Mouse (Mus musculus) midbrain, embryonic 16.5 days (tissue): ENCODE measurements around the gene Hoxd10. TPM values are rescaled to one million over a fixed set of nuclear protein-coding genes. Genes with fewer than 3 reads are reported as not detected.
A peak's percentile ranks its signal among the peaks of the same experiment; 100 is the strongest.

Experiments used
- ATAC-seq: fragments of 200-750 bp; cut with Nextera tagmentation; 2 replicates; pipeline ENCODE4 v1.8.0; 2017; ENCODE audit warnings: moderate TSS enrichment
- H3K27ac ChIP-seq: fragments of 300-500 bp; sonication (generic); 2 replicates; pipeline ENCODE4 v1.5.1; 2014; ENCODE audit warnings: mild to moderate bottlenecking, low read length, mixed read lengths
- H3K27me3 ChIP-seq: fragments of 300-500 bp; sonication (generic); 2 replicates; pipeline ENCODE4 v1.6.1; 2014; ENCODE audit warnings: low read depth, low read length, mixed read lengths; ENCODE audit not compliant: control insufficient read depth, insufficient read depth
- H3K36me3 ChIP-seq: fragments of 300-500 bp; sonication (generic); 2 replicates; pipeline ENCODE4 v1.6.1; 2014; ENCODE audit warnings: mild to moderate bottlenecking, low read length, moderate library complexity, mixed read lengths; ENCODE audit not compliant: control insufficient read depth, insufficient read depth
- H3K4me1 ChIP-seq: fragments of 300-500 bp; sonication (generic); 2 replicates; pipeline ENCODE4 v1.6.1; 2014; ENCODE audit warnings: mild to moderate bottlenecking, low read length, mixed read lengths; ENCODE audit not compliant: control insufficient read depth, insufficient read depth
- H3K4me2 ChIP-seq: fragments of 300-500 bp; sonication (generic); 2 replicates; pipeline ENCODE4 v1.6.1; 2014; ENCODE audit warnings: mild to moderate bottlenecking, low read length, mixed read lengths
- H3K4me3 ChIP-seq: fragments of 300-500 bp; sonication (generic); 2 replicates; pipeline ENCODE4 v1.5.1; 2014; ENCODE audit warnings: low read depth, mild to moderate bottlenecking, low read length, moderate library complexity, mixed read lengths
- H3K9ac ChIP-seq: fragments of 300-500 bp; sonication (generic); 2 replicates; pipeline ENCODE4 v1.6.1; 2014; ENCODE audit warnings: low read depth, low read length, mixed read lengths
- H3K9me3 ChIP-seq: fragments of 300-500 bp; sonication (generic); replicated peaks from 2 replicates; pipeline ENCODE4 v1.6.1; 2014; ENCODE audit warnings: mild to moderate bottlenecking, low read length, mixed read lengths; ENCODE audit not compliant: control insufficient read depth, poor library complexity, severe bottlenecking
- WGBS: fragments of 180-500 bp; shearing (Covaris S2); extraction: QIAGEN DNeasy Blood & Tissue Kit; methylation state at CpG from one replicate; pipeline ENCODE4 v1.1.7; 2014; 5-methylcytosine and 5-hydroxymethylcytosine counted together
- polyA plus RNA-seq: library from polyadenylated mRNA; unstranded; fragments of >200 nt; fragmentation: Nextera tagmentation; extraction: Ambion mirVana; gene quantifications from 2 replicates; pipeline ENCODE4 v1.2.1, GENCODE M21; 2015

Gene Hoxd10
- polyA plus RNA-seq, 1 experiment from 2014 or later, result not detected

GRCm38 (mm10) chr2:74670632-74671188, 21.0 kb upstream of the Hoxd10 start:
- Histone ChIP-seq H3K9me3 (no peaks in the 10 kb centered on the region), H3K4me1 (peaks cover 7% of the 10 kb centered on the region), H3K27me3 (peaks cover 86% of the 10 kb centered on the region), H3K4me2 (no peak overlapping the region), H3K4me3 (no peak overlapping the region), H3K9ac (no peak overlapping the region), H3K36me3 (no peaks in the 10 kb centered on the region), H3K27ac (no peak overlapping the region)
- 1% methylated on average over 3 of the region's 3 CpGs for WGBS
- no peak for ATAC-seq

GRCm38 (mm10) chr2:74671847-74672246, 19.9 kb upstream of the Hoxd10 start:
- H3K9me3 ChIP-seq, result no peaks in the 10 kb centered on the region
- peaks cover 7% of the 10 kb centered on the region for H3K4me1 ChIP-seq
- no peak overlapping the region for H3K27ac ChIP-seq
- no peak overlapping the region for H3K4me3 ChIP-seq
- no peak for ATAC-seq
- H3K9ac ChIP-seq, result no peak overlapping the region
- no peak overlapping the region for H3K4me2 ChIP-seq
- H3K27me3 ChIP-seq, result peaks cover 88% of the 10 kb centered on the region
- no peaks in the 10 kb centered on the region for H3K36me3 ChIP-seq
- 3% methylated on average over 5 of the region's 5 CpGs for WGBS

DNA sequence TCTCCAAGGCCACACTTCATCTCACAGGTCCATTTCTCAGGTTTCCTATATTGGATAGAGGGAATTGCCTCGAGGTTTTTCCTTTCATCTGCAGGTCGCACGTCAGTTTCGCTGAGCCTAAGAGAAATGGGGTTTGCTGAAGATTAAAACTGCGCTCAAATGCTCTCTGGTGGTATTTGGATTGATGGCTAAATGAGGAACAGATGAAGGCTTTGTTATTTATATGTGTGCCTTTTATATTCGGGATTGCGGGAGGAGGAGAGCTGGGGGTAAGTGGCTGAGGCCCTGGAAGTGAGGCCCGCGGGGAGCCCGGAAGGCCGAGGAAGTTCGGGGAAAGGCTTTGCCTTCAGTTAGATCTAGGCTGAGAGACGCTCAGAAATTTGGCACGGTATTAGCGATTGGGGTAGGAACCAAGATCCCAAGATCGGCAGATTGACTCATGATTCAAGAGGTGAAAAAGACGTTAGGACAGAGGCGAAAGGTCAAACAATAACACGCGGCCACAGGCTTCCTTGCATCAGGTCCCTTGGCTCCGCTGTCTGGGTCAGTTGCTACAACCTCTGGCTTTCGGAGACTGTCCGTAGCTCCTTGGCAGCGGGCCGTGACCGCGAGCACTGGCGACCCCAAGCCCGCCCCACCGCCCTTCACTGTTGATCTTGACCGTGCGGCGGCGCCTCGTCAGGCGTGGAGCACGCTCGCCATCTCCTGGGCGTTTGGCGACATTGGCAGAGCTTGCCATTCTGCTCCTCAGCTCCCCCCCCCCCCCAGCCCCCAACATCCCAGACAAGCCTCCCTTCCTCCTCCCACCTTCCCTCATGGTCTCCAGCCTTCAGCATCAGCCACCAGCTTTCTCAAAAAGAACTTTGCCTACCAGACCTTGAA, 19.0 kb upstream of the Hoxd10 start:
- no peaks in the 10 kb centered on the region for H3K36me3 ChIP-seq
- peaks cover 7% of the 10 kb centered on the region for H3K4me1 ChIP-seq
- H3K27ac ChIP-seq, result no peak overlapping the region
- no peaks in the 10 kb centered on the region for H3K9me3 ChIP-seq
- WGBS, result under 1% methylated on average over 38 of the region's 40 CpGs
- peaks cover 89% of the 10 kb centered on the region for H3K27me3 ChIP-seq
- peak overlapping the region; percentile 7; the same call in 1 of the 2 replicates for H3K4me3 ChIP-seq
- H3K9ac ChIP-seq, result no peak overlapping the region
- no peak for ATAC-seq
- peak overlapping the region; percentile 55 for H3K4me2 ChIP-seq

DNA sequence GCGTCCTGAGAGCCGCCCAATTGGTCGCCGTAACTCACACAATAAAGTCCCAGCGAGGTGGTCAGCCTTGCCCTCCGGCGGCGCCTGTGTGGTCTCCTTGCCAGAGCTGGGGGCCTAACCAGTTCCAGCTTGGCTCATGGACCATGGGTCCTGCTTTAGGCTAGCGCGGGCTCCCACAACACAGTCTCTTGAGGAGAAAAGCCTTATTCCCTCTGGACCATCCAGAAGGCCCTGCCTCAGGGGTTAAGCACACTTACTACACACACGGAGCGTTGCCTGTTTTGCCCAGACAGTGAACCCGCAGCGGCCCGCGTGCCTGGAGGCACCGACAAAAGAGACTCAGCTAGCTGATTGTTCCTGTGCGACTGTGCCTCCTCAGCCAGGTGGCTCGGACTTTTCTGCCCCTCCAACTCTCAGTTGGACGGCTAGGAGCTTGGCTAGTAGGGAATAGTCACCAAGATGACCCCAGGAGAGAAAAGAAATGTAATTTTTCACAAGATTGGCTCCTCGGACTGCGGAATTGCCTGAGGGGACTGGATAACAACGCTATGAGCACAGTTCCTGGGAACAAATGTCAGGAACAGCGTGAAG, 17.8 kb upstream of the Hoxd10 start:
- WGBS, result 1% methylated on average over 24 of the region's 24 CpGs
- H3K27ac ChIP-seq, result no peak overlapping the region
- H3K4me1 ChIP-seq, result peaks cover 3% of the 10 kb centered on the region; the same call in 1 of the 2 replicates
- no peak overlapping the region for H3K4me3 ChIP-seq
- no peaks in the 10 kb centered on the region for H3K9me3 ChIP-seq
- H3K27me3 ChIP-seq, result peaks cover 94% of the 10 kb centered on the region
- no peak overlapping the region for H3K9ac ChIP-seq
- ATAC-seq, result no peak
- no peak overlapping the region for H3K4me2 ChIP-seq
- H3K36me3 ChIP-seq, result no peaks in the 10 kb centered on the region

GRCm38 (mm10) chr2:74674881-74675665, 16.7 kb upstream of the Hoxd10 start, which contains the start of gene Hoxd12:
Gene Hoxd12 (plus strand): TSS chr2:74675013.
- ATAC-seq, result no peak

DNA sequence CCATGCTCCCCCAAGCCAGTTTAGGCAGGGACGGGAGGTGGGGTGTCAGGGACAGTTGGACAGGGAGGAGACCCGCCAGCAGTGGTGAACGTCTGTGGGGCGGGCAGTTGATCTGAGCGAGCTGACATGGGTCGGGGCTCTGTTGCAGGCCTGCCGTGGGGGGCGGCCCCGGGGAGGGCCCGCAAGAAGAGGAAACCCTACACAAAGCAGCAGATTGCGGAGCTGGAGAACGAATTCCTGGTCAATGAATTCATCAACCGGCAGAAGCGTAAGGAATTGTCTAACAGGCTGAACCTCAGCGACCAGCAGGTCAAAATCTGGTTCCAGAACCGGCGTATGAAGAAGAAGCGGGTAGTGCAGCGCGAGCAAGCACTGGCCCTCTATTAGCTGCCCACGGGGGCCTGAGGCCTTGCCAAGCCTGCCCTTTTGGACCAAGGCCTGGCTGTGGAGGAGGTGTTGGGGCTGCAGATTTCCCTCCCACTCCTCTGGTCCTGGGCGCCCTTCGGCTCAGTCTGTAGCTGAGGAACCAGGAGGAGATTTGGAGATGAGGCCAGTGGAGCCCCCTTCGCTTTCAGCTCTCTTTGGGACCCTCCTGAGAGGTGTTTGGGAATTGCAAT, 15.9 kb upstream of the Hoxd10 start:
- Histone ChIP-seq H3K9me3 (no peaks in the 10 kb centered on the region), H3K9ac (no peak overlapping the region), H3K27me3 (peaks cover 96% of the 10 kb centered on the region), H3K4me2 (no peak overlapping the region), H3K4me1 (peaks cover 3% of the 10 kb centered on the region; the same call in 1 of the 2 replicates), H3K4me3 (no peak overlapping the region), H3K27ac (no peak overlapping the region), H3K36me3 (no peaks in the 10 kb centered on the region)
- 6% methylated on average over 24 of the region's 24 CpGs for WGBS
- no peak for ATAC-seq

More at GRCm38 (mm10) chr2:74674881-74675665, 16.7 kb upstream of the Hoxd10 start, which contains the start of gene Hoxd12:
- Histone ChIP-seq H3K9me3 (no peaks in the 10 kb centered on the region), H3K4me1 (peaks cover 3% of the 10 kb centered on the region; the same call in 1 of the 2 replicates), H3K36me3 (no peaks in the 10 kb centered on the region), H3K27ac (no peak within 1 kb of the TSS), H3K27me3 (peaks cover 93% of the 10 kb centered on the region), H3K4me3 (no peak within 1 kb of the TSS), H3K9ac (no peak within 1 kb of the TSS), H3K4me2 (no peak within 1 kb of the TSS)
- WGBS, result 3% methylated on average over 47 of the region's 47 CpGs

DNA sequence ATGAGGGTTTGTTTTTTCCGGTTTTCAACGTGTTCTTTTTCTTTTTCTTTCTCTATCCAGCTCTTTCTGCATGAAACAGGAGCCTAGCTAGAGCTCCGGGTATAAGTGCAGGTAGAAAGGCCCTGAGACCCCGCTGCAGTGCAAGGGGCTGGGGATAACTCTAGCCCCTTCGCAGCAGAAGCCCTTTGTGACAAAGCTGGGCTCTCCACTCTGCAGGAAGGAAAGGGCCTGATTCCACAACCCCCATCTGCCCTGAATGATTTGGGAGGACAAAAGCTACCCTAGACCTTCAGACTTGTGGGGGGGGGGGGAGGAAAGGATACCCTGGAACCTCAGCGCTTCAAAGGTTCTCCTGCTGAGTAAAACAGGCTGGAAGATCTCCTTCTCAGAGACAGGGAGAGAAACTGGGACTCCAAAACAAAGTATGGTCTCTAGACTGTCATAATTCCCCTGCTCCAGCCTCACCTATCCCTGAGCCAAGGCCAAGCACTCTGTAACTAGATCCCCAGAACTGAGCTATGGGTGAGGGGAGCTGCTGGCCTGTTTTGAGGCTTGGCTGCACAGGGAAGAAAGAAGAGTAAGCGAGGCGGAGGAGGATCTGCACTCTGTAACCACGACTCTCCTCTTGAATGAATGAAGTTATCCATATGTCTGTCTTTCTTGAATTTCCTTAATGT, 15.2 kb upstream of the Hoxd10 start:
- Histone ChIP-seq H3K36me3 (no peaks in the 10 kb centered on the region), H3K9me3 (no peaks in the 10 kb centered on the region), H3K27ac (no peak overlapping the region), H3K27me3 (peaks cover 97% of the 10 kb centered on the region), H3K9ac (no peak overlapping the region), H3K4me3 (no peak overlapping the region), H3K4me1 (peaks cover 3% of the 10 kb centered on the region; the same call in 1 of the 2 replicates), H3K4me2 (no peak overlapping the region)
- 3% methylated on average over 9 of the region's 9 CpGs for WGBS
- ATAC-seq, result no peak

- Histone ChIP-seq H3K27ac (no peak overlapping the region), H3K4me2 (no peak overlapping the region), H3K27me3 (peaks cover 98% of the 10 kb centered on the region), H3K4me1 (peaks cover 6% of the 10 kb centered on the region; the same call in 1 of the 2 replicates), H3K4me3 (no peak overlapping the region), H3K9ac (no peak overlapping the region), H3K36me3 (no peaks in the 10 kb centered on the region), H3K9me3 (no peaks in the 10 kb centered on the region)
- ATAC-seq, result no peak
- WGBS, result 15% methylated on average over 2 of the region's 2 CpGs
Measured at GRCm38 (mm10) chr2:74677106-74677505, 14.6 kb upstream of the Hoxd10 start.
